Mouse (Mus musculus) erythroblast, embryonic 14.5 days (primary cell): ENCODE results near the gene Odc1.

Experiments used
- GATA1 ChIP-seq: IDR thresholded peaks from 2 replicates; pipeline ENCODE4 v1.6.1; 2012; ENCODE audit warnings: low read length, inconsistent platforms, mixed read lengths
- TAL1 ChIP-seq: IDR thresholded peaks from 3 replicates; pipeline ENCODE4 v1.6.1; 2012; ENCODE audit warnings: low read length, inconsistent platforms, mixed read lengths

- TF ChIP-seq GATA1, result peak; percentile 45; the same call in 1 of the 2 replicates
- TF ChIP-seq TAL1, result no peak
Observed at GRCm38 (mm10) chr12:17552949-17553348, 8.4 kb downstream of the Odc1 start.
